Mouse (Mus musculus) large intestine, adult 2 months (tissue): Measurements from ENCODE around the gene Smok3c. TPM values are rescaled to one million over a fixed set of nuclear protein-coding genes. Genes with fewer than 3 reads are reported as not detected.
"Not testable (repeated sequence)": the region's sequence is repeated elsewhere in the genome, so short reads cannot be mapped to it uniquely, and the experiment has no call there.

Experiments
- DNase-seq: peaks from one replicate; pipeline ENCODE4 v3.0.0-alpha.2; 2012; ENCODE audit warnings: low read depth, low spot score
- WGBS: fragments of 180-500 bp; shearing (Covaris S2); methylation state at CpG from one replicate; pipeline ENCODE4 v1.1.7; 2018; 5-methylcytosine and 5-hydroxymethylcytosine counted together
- polyA plus RNA-seq: library from polyadenylated mRNA; depleted of rRNA; stranded (reverse); fragments of >200 nt; gene quantifications from 2 replicates; pipeline ENCODE4 v1.2.3, GENCODE M21; 2012; rRNA removed

Gene Smok3c
- polyA plus RNA-seq, 1 experiment = not detected

- WGBS = 95% methylated on average over 5 of the region's 5 CpGs
- DNase-seq = no peak
These were observed 37.7 kb downstream of the Smok3c start for GRCm38 (mm10) chr5:138090737-138091136.

GRCm38 (mm10) chr5:138092771-138093170, 39.8 kb downstream of the Smok3c start:
- 91% methylated on average over 4 of the region's 4 CpGs for WGBS
- no peak for DNase-seq

- no peak for DNase-seq
- WGBS = 90% methylated on average over 6 of the region's 6 CpGs
These were observed 41.5 kb downstream of the Smok3c start for GRCm38 (mm10) chr5:138094474-138094873.

- WGBS = 39% methylated on average over 2 of the region's 2 CpGs
- no peak for DNase-seq
These were observed 52.0 kb downstream of the Smok3c start for GRCm38 (mm10) chr5:138104976-138105375.

- 61% methylated on average over 3 of the region's 3 CpGs for WGBS
- DNase-seq = no peak
These were observed 54.1 kb downstream of the Smok3c start for GRCm38 (mm10) chr5:138107130-138107529.

GRCm38 (mm10) chr5:138109847-138110396, 56.9 kb downstream of the Smok3c start:
- 58% methylated on average over 4 of the region's 4 CpGs for WGBS
- DNase-seq = not testable (repeated sequence)

Other genes starting within 250 kb of the Smok3c start
- 9.9 and 12.5 TPM in 2 replicates for gene Pilra, start 216.9 kb upstream of the Smok3c start, polyA plus RNA-seq
- gene Pilrb1, start 195.1 kb upstream of the Smok3c start, polyA plus RNA-seq = 6.6 and 8.9 TPM in 2 replicates
- 7.5 and 11.9 TPM in 2 replicates for gene Pilrb2, start 181.4 kb upstream of the Smok3c start, polyA plus RNA-seq
- gene Cyp3a13, start 131.6 kb upstream of the Smok3c start, polyA plus RNA-seq = 23.5 and 51.9 TPM in 2 replicates
- 0.11 and 0.16 TPM in 2 replicates for gene Gjc3, start 90.1 kb upstream of the Smok3c start, polyA plus RNA-seq
- 0.17 TPM in 1 of 2 replicates, not detected in the other for gene Azgp1, start 71.7 kb upstream of the Smok3c start, polyA plus RNA-seq
- not detected in 2 replicates for gene Smok3a, start 31.9 kb upstream of the Smok3c start, polyA plus RNA-seq
- not detected in 2 replicates for gene Smok3b, start 31.8 kb upstream of the Smok3c start, polyA plus RNA-seq
- gene Zkscan1, start 31.9 kb downstream of the Smok3c start, polyA plus RNA-seq = 2.9 and 5.3 TPM in 2 replicates
- gene Zscan21, start 63.7 kb downstream of the Smok3c start, polyA plus RNA-seq = 7.2 and 7.5 TPM in 2 replicates
- gene Zfp113, start 102.5 kb downstream of the Smok3c start, polyA plus RNA-seq = 3.0 TPM in 2 replicates
- 97.2 and 105 TPM in 2 replicates for gene Cops6, start 107.9 kb downstream of the Smok3c start, polyA plus RNA-seq
- 22.3 and 34.3 TPM in 2 replicates for gene Ap4m1, start 118.8 kb downstream of the Smok3c start, polyA plus RNA-seq
- 42.6 and 44.5 TPM in 2 replicates for gene Mcm7, start 119.2 kb downstream of the Smok3c start, polyA plus RNA-seq
- gene Taf6, start 134.3 kb downstream of the Smok3c start, polyA plus RNA-seq = 41.6 and 47.7 TPM in 2 replicates
- 4.0 and 4.2 TPM in 2 replicates for gene Cnpy4, start 134.3 kb downstream of the Smok3c start, polyA plus RNA-seq
- 2.5 TPM in 2 replicates for gene Mblac1, start 141.1 kb downstream of the Smok3c start, polyA plus RNA-seq
- 1.1 and 2.3 TPM in 2 replicates for gene Nxpe5, start 172.7 kb downstream of the Smok3c start, polyA plus RNA-seq
- gene Lamtor4, start 202.3 kb downstream of the Smok3c start, polyA plus RNA-seq = 180 and 194 TPM in 2 replicates
- gene BC037034, start 210.8 kb downstream of the Smok3c start, polyA plus RNA-seq = 45.9 and 55.6 TPM in 2 replicates
- 0.44 and 0.57 TPM in 2 replicates for gene Gal3st4, start 219.6 kb downstream of the Smok3c start, polyA plus RNA-seq
- not detected in 2 replicates for gene Gm43720, start 226.8 kb downstream of the Smok3c start, polyA plus RNA-seq
- gene Gpc2, start 226.8 kb downstream of the Smok3c start, polyA plus RNA-seq = 2.0 and 2.5 TPM in 2 replicates
- gene Stag3, start 227.0 kb downstream of the Smok3c start, polyA plus RNA-seq = 0.58 and 0.90 TPM in 2 replicates